Mouse (Mus musculus) CH12.LX (cell line): Measurements from ENCODE around the gene Runx2. TPM values are rescaled to one million over a fixed set of nuclear protein-coding genes. Genes with fewer than 3 reads are reported as not detected.

Source experiments
- DNase-seq: peaks from one replicate; pipeline ENCODE4 v3.0.0-alpha.2; 2013; ENCODE audit errors: extremely low read depth
- H3K27ac ChIP-seq: 2 replicates; pipeline ENCODE4 v1.5.1; 2012; ENCODE audit warnings: low read depth, mild to moderate bottlenecking, control low read depth, moderate library complexity; ENCODE audit not compliant: insufficient read depth
- H3K27me3 ChIP-seq: replicated peaks from 2 replicates; pipeline ENCODE3; 2012; ENCODE audit warnings: inconsistent platforms
- H3K36me3 ChIP-seq, 2 experiments: replicated peaks in 1 of 2; 2 replicates each; pipeline versions ENCODE3 to v1.6.1; 2012; ENCODE audit warnings: inconsistent platforms in 1 of 2, low read length in 1 of 2, mild to moderate bottlenecking in 1 of 2, mixed read lengths in 1 of 2, moderate library complexity in 1 of 2; ENCODE audit not compliant: control insufficient read depth in 1 of 2, insufficient read depth in 1 of 2
- H3K4me1 ChIP-seq, 2 experiments: 2 replicates each; pipeline ENCODE4 v1.6.1; 2012; ENCODE audit warnings: inconsistent platforms in 1 of 2, moderate library complexity in 1 of 2; ENCODE audit not compliant: insufficient read depth in 2 of 2, control insufficient read depth in 1 of 2
- H3K4me2 ChIP-seq: 2 replicates; pipeline ENCODE4 v1.6.1; 2012; ENCODE audit warnings: low read depth, mild to moderate bottlenecking, control low read depth; ENCODE audit not compliant: poor library complexity, insufficient read depth, severe bottlenecking
- H3K4me3 ChIP-seq, 3 experiments: fragments of 150-350 bp in 1 of 3; sonication (generic) in 1 of 3; replicated peaks in 1 of 3; 2 replicates each; pipeline versions ENCODE3 to v1.5.1; 2011 to 2012; ENCODE audit warnings: low read depth in 2 of 3, low read length in 2 of 3, mild to moderate bottlenecking in 2 of 3, moderate library complexity in 2 of 3, control low read depth in 1 of 3, improper control_type of control experiment in 1 of 3, inconsistent platforms in 1 of 3, mixed read lengths in 1 of 3; ENCODE audit not compliant: poor library complexity in 1 of 3
- H3K79me2 ChIP-seq: replicated peaks from 2 replicates; pipeline ENCODE4 v1.6.1; 2012; ENCODE audit warnings: mild to moderate bottlenecking, moderate library complexity; ENCODE audit not compliant: control insufficient read depth, poor library complexity, insufficient read depth, severe bottlenecking; ENCODE audit errors: extremely low read depth
- H3K9ac ChIP-seq: 2 replicates; pipeline ENCODE4 v1.6.1; 2012; ENCODE audit warnings: low read depth, mild to moderate bottlenecking, control low read depth, moderate library complexity; ENCODE audit not compliant: insufficient read depth
- H3K9me3 ChIP-seq: replicated peaks from 2 replicates; pipeline ENCODE3; 2012; ENCODE audit warnings: low read length, inconsistent platforms, mixed read lengths
- BHLHE40 ChIP-seq: IDR thresholded peaks from 2 replicates; pipeline ENCODE4 v1.6.1; 2011; ENCODE audit warnings: mild to moderate bottlenecking, low read depth, low read length, improper control_type of control experiment
- CHD1 ChIP-seq: IDR thresholded peaks from 2 replicates; pipeline ENCODE4 v1.6.1; 2012; ENCODE audit warnings: low read depth, low read length, improper control_type of control experiment, inconsistent platforms
- CHD2 ChIP-seq: IDR thresholded peaks from 2 replicates; pipeline ENCODE4 v1.6.1; 2011; ENCODE audit warnings: low read length, improper control_type of control experiment
- CTCF ChIP-seq, 2 experiments: IDR thresholded peaks in 1 of 2; conservative IDR thresholded peaks in 1 of 2; 2 replicates each; pipeline ENCODE4 v1.5.1; 2011 to 2012; ENCODE audit warnings: low read depth in 2 of 2, low read length in 2 of 2, improper control_type of control experiment in 1 of 2, inconsistent platforms in 1 of 2, mild to moderate bottlenecking in 1 of 2, moderate library complexity in 1 of 2
- ELF1 ChIP-seq: IDR thresholded peaks from 2 replicates; pipeline ENCODE4 v1.6.1; 2014; ENCODE audit warnings: low read depth, mild to moderate bottlenecking, inconsistent platforms, low read length, improper control_type of control experiment
- EP300 ChIP-seq: IDR thresholded peaks from 2 replicates; pipeline ENCODE4 v1.6.1; 2011; ENCODE audit warnings: low read length, improper control_type of control experiment
- ETS1 ChIP-seq: conservative IDR thresholded peaks from 2 replicates; pipeline ENCODE4 v1.6.1; 2012; ENCODE audit warnings: low read depth, mild to moderate bottlenecking, inconsistent platforms, low read length, improper control_type of control experiment, moderate library complexity
- GABPA ChIP-seq: IDR thresholded peaks from 2 replicates; pipeline ENCODE4 v1.6.1; 2012; ENCODE audit warnings: low read depth, low read length, improper control_type of control experiment, inconsistent platforms; ENCODE audit not compliant: insufficient replicate concordance
- HCFC1 ChIP-seq: IDR thresholded peaks from 2 replicates; pipeline ENCODE4 v1.6.1; 2012; ENCODE audit warnings: low read depth, mild to moderate bottlenecking, inconsistent platforms, low read length, improper control_type of control experiment
- IRF4 ChIP-seq: IDR thresholded peaks from 2 replicates; pipeline ENCODE4 v1.6.1; 2014; ENCODE audit warnings: low read depth, mild to moderate bottlenecking, inconsistent platforms, low read length, improper control_type of control experiment
- JUN ChIP-seq: IDR thresholded peaks from 2 replicates; pipeline ENCODE4 v1.6.1; 2011; ENCODE audit warnings: low read depth, mild to moderate bottlenecking, low read length, improper control_type of control experiment, moderate library complexity; ENCODE audit not compliant: insufficient read depth
- JUND ChIP-seq: conservative IDR thresholded peaks from 2 replicates; pipeline ENCODE4 v1.6.1; 2011; ENCODE audit warnings: low read depth, low read length, improper control_type of control experiment
- MAFK ChIP-seq: IDR thresholded peaks from 2 replicates; pipeline ENCODE4 v1.6.1; 2011; ENCODE audit warnings: low read length, improper control_type of control experiment; ENCODE audit not compliant: insufficient replicate concordance
- MAX ChIP-seq: IDR thresholded peaks from 2 replicates; pipeline ENCODE4 v1.6.1; 2011; ENCODE audit warnings: low read length, improper control_type of control experiment
- MAZ ChIP-seq: IDR thresholded peaks from 2 replicates; pipeline ENCODE4 v1.6.1; 2012; ENCODE audit warnings: low read depth, mild to moderate bottlenecking, inconsistent platforms, low read length, improper control_type of control experiment, moderate library complexity
- MEF2A ChIP-seq: IDR thresholded peaks from 2 replicates; pipeline ENCODE4 v1.6.1; 2014; ENCODE audit warnings: low read depth, mild to moderate bottlenecking, inconsistent platforms, low read length, improper control_type of control experiment, borderline replicate concordance
- MYC ChIP-seq: IDR thresholded peaks from 2 replicates; pipeline ENCODE4 v1.6.1; 2011; ENCODE audit warnings: low read depth, mild to moderate bottlenecking, improper control_type of control experiment, low read length
- PAX5 ChIP-seq: IDR thresholded peaks from 2 replicates; pipeline ENCODE4 v1.6.1; 2012; ENCODE audit warnings: low read length, inconsistent platforms, mixed read lengths
- RCOR1 ChIP-seq: conservative IDR thresholded peaks from 2 replicates; pipeline ENCODE4 v1.6.1; 2012; ENCODE audit warnings: low read depth, mild to moderate bottlenecking, inconsistent platforms, low read length, improper control_type of control experiment
- SIN3A ChIP-seq: IDR thresholded peaks from 2 replicates; pipeline ENCODE4 v1.6.1; 2012; ENCODE audit warnings: low read length, improper control_type of control experiment, inconsistent platforms
- SMC3 ChIP-seq: IDR thresholded peaks from 2 replicates; pipeline ENCODE4 v1.6.1; 2011; ENCODE audit warnings: low read depth, low read length, improper control_type of control experiment
- TCF12 ChIP-seq: IDR thresholded peaks from 2 replicates; pipeline ENCODE4 v1.6.1; 2014; ENCODE audit warnings: low read depth, mild to moderate bottlenecking, inconsistent platforms, low read length, improper control_type of control experiment
- UBTF ChIP-seq: IDR thresholded peaks from 2 replicates; pipeline ENCODE4 v1.6.1; 2012; ENCODE audit warnings: low read depth, mild to moderate bottlenecking, inconsistent platforms, low read length, improper control_type of control experiment, moderate library complexity
- USF1 ChIP-seq: IDR thresholded peaks from 2 replicates; pipeline ENCODE4 v1.6.1; 2014; ENCODE audit warnings: low read depth, mild to moderate bottlenecking, inconsistent platforms, low read length, improper control_type of control experiment
- USF2 ChIP-seq: conservative IDR thresholded peaks from 2 replicates; pipeline ENCODE4 v1.6.1; 2011; ENCODE audit warnings: low read depth, low read length, improper control_type of control experiment
- dilution Hi-C: fragments of 300-500 bp; cut with MboI; formaldehyde crosslinking; loops from 2 replicates; pipeline ENCODE4 v1.14.3; 2020; ENCODE audit warnings: low sequenced_read_pairs; ENCODE audit not compliant: extremely low pct_unique_long_range_greater_than_20kb, extremely low pct_ligation_motif_present
- in situ Hi-C: fragments of 300-500 bp; cut with MboI; formaldehyde crosslinking; loops from 3 replicates; pipeline ENCODE4 v1.14.3; 2019; ENCODE audit warnings: low sequenced_read_pairs, low pct_ligation_motif_present, low pct_unique_long_range_greater_than_20kb, mixed read lengths
- polyA plus RNA-seq: library from polyadenylated mRNA; unstranded; fragments of >175 nt; gene quantifications from 2 replicates; pipeline ENCODE4 v1.2.1, GENCODE M21; 2012; ENCODE audit warnings: low read depth; ENCODE audit not compliant: insufficient read length
- total RNA-seq, 2 experiments: library from RNA; depleted of rRNA; stranded (reverse); fragments of 300-350 nt in 1 of 2; fragments of >200 nt in 1 of 2; gene quantifications; 2 replicates each; pipeline ENCODE4 v1.2.3; 2012 to 2014

Gene Runx2
- total and polyA plus RNA-seq, 3 experiments, result 0.70 to 1.4 (median 1.1) TPM

DNA sequence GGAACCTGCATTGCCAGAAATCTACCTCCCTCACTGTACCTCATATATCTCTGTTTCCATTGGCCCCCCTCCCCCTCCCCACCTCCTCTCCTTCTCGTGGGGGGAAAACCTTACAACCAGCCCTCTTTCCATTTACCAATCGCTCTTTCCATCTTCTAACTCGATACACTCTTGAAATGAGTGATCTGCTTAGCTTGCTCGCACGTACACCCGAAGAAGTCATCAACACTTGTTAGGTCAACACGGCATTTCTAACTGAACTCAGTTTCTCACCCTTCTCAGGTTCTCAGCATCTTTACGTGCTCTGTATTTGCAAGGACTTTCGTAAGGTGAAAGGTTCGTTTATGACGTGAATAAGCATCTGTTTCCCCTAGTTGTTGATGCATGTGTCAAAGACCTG is 48.3 kb downstream of the Runx2 start:
- peak; percentile 71 for DNase-seq
- H3K36me3 ChIP-seq, result no peaks in the 10 kb centered on the region
- peak overlapping the region in 1 of 3 experiments; percentile 41 for H3K4me3 ChIP-seq
- in situ Hi-C loops (no loop called here), dilution Hi-C loops (no loop called here)
- TF ChIP-seq IRF4 (peak; percentile 97), MYC (no peak), JUND (peak; percentile 86), CHD1 (0 out of 2 replicates have a peak, but pooled peaks have one; percentile 16), BHLHE40 (peak; percentile 68), TCF12 (peak; percentile 71; the same call in 1 of the 2 replicates), CHD2 (peak; percentile 85), USF1 (no peak), ETS1 (peak; percentile 92), GABPA (no peak), EP300 (peak; percentile 72), MAZ (peak; percentile 80; the same call in 1 of the 2 replicates), JUN (peak; percentile 75; the same call in 1 of the 2 replicates), SIN3A (0 out of 2 replicates have a peak, but pooled peaks have one; percentile 46), MAFK (peak; percentile 62; the same call in 1 of the 2 replicates), MAX (peak; percentile 43; the same call in 1 of the 2 replicates), ELF1 (no peak), MEF2A (peak; percentile 81; the same call in 1 of the 2 replicates)
- peak overlapping the region; percentile 71 for H3K27ac ChIP-seq
- no peaks in the 10 kb centered on the region for H3K27me3 ChIP-seq
- no peaks in the 10 kb centered on the region for H3K9me3 ChIP-seq
- peak overlapping the region; percentile 66 for H3K9ac ChIP-seq
- no peaks in the 10 kb centered on the region for H3K79me2 ChIP-seq
- H3K4me1 ChIP-seq, result peaks cover 4 to 20% of the 10 kb centered on the region in 2 experiments; a peak in 3 of 4 replicates
- H3K4me2 ChIP-seq, result peak overlapping the region; percentile 95

DNA sequence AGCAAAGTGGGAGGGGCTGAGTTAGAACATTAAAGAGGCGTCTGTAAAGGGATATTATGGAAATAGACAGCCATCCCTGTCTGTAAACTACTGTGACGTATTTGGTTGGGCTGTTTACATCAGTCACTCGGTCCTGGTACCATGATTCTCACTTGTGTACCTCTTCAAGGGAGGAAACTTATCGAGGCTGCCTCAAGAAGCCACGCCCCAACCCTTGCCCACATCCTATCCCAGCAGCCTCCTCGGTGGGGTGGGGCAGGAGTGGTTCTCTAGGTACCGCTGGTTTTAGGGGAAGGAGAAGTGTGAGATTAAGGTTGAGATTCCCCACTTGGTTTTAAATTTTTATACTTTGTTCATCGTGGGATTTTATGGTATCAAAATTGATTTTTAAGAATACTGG is 69.2 kb downstream of the Runx2 start:
- Histone ChIP-seq H3K4me1 (peaks cover 5 to 6% of the 10 kb centered on the region in 2 experiments; a peak in 2 of 4 replicates), H3K9me3 (no peaks in the 10 kb centered on the region), H3K4me2 (no peak overlapping the region), H3K27ac (no peak overlapping the region), H3K36me3 (no peaks in the 10 kb centered on the region), H3K4me3 (no peak overlapping the region), H3K79me2 (no peaks in the 10 kb centered on the region), H3K27me3 (no peaks in the 10 kb centered on the region), H3K9ac (no peak overlapping the region)
- no peak for TF ChIP-seq SMC3
- TF ChIP-seq HCFC1, result no peak
- TF ChIP-seq PAX5, result no peak
- no peak for TF ChIP-seq JUND
- no peak for TF ChIP-seq CTCF (conservative IDR thresholded peaks at IDR 0.05 in 1 of 2, IDR thresholded peaks at IDR 0.05 in 1 of 2; ENCODE audit: low read depth in 2 of 2, low read length in 2 of 2)
- no peak for TF ChIP-seq ETS1
- no peak for TF ChIP-seq TCF12
- TF ChIP-seq USF2, result no peak
- TF ChIP-seq RCOR1, result no peak
- no peak for TF ChIP-seq UBTF
- DNase-seq, result no peak
- dilution Hi-C loops (no loop called here), in situ Hi-C loops (loop anchor here (25.0 kb wide), 2 partner anchors 483 to 642 kb away; no protein-coding TSS in a partner anchor)
